Mouse (Mus musculus): ENCODE data around the gene Hspb3.

- TF ChIP-seq POLR2A (IDR thresholded peaks at IDR 0.05; ENCODE audit: borderline replicate concordance, insufficient read depth, low read length) (no peak), CTCF (IDR thresholded peaks at IDR 0.05; ENCODE audit: borderline replicate concordance, insufficient read depth, low read depth, low read length) (no peak)
Measured at GRCm38 (mm10) chr13:113634732-113635481, 28.6 kb downstream of the Hspb3 start.

Data from cerebellum, adult 2 months (tissue).